Mouse (Mus musculus) thymus, adult 2 months (tissue): Measurements from ENCODE around the gene Wwox. TPM values are rescaled to one million over a fixed set of nuclear protein-coding genes. Genes with fewer than 3 reads are reported as not detected.

Source experiments
- DNase-seq: peaks from one replicate; pipeline ENCODE4 v3.0.0; 2021
- H3K27ac ChIP-seq: fragments of 200-500 bp; 2 replicates; pipeline ENCODE4 v1.5.1; 2012; ENCODE audit warnings: low read length, control low read depth; ENCODE audit not compliant: control insufficient read depth, insufficient read depth
- H3K27me3 ChIP-seq: fragments of 200-500 bp; 2 replicates; pipeline ENCODE4 v1.6.1; 2012; ENCODE audit warnings: mild to moderate bottlenecking, low read length, moderate library complexity, mixed read lengths; ENCODE audit not compliant: control insufficient read depth, insufficient read depth
- H3K36me3 ChIP-seq: fragments of 200-500 bp; 2 replicates; pipeline ENCODE4 v1.6.1; 2012; ENCODE audit warnings: mild to moderate bottlenecking, low read length, moderate library complexity; ENCODE audit not compliant: control insufficient read depth, insufficient read depth
- H3K4me1 ChIP-seq: fragments of 200-500 bp; replicated peaks from 2 replicates; pipeline ENCODE4 v1.6.1; 2012; ENCODE audit warnings: low read length; ENCODE audit not compliant: control insufficient read depth, insufficient read depth
- H3K4me3 ChIP-seq: fragments of 200-500 bp; 2 replicates; pipeline ENCODE4 v1.5.1; 2012; ENCODE audit warnings: mild to moderate bottlenecking, low read length, control low read depth, moderate library complexity; ENCODE audit not compliant: control insufficient read depth, insufficient read depth
- CTCF ChIP-seq: fragments of 200-500 bp; IDR thresholded peaks from 2 replicates; pipeline ENCODE4 v1.5.1; 2012; ENCODE audit warnings: mild to moderate bottlenecking, control low read depth, low read length, moderate library complexity, borderline replicate concordance; ENCODE audit not compliant: control insufficient read depth, poor library complexity, insufficient read depth; ENCODE audit errors: extremely low read depth
- POLR2A ChIP-seq: fragments of 200-500 bp; IDR thresholded peaks from 2 replicates; pipeline ENCODE4 v1.6.1; 2012; ENCODE audit warnings: mild to moderate bottlenecking, low read length, control low read depth, moderate library complexity; ENCODE audit not compliant: control insufficient read depth, poor library complexity, insufficient read depth; ENCODE audit errors: extremely low read depth
- WGBS: fragments of 180-500 bp; shearing (Covaris S2); methylation state at CpG from one replicate; pipeline ENCODE4 v1.1.7; 2018; 5-methylcytosine and 5-hydroxymethylcytosine counted together
- polyA plus RNA-seq: library from polyadenylated mRNA; depleted of rRNA; stranded (reverse); fragments of >200 nt; gene quantifications from 2 replicates; pipeline ENCODE4 v1.2.3, GENCODE M21; 2012

Wwox gene
- polyA plus RNA-seq, 1 experiment: 8.4 TPM

- Histone ChIP-seq H3K36me3 (no peaks in the 10 kb centered on the region), H3K27ac (no peak overlapping the region), H3K27me3 (no peaks in the 10 kb centered on the region), H3K4me1 (no peaks in the 10 kb centered on the region), H3K4me3 (no peak overlapping the region)
- 92% methylated on average over 12 of the region's 12 CpGs for WGBS
- DNase-seq: no peak
- TF ChIP-seq POLR2A: no peak
- TF ChIP-seq CTCF: no peak
Measured at GRCm38 (mm10) chr8:114527648-114528221, 88.3 kb downstream of the Wwox start.

- no peak overlapping the region for H3K4me3 ChIP-seq
Measured at GRCm38 (mm10) chr8:114529581-114529980, 90.1 kb downstream of the Wwox start.

GRCm38 (mm10) chr8:114536201-114536600 is 96.7 kb downstream of the Wwox start:
- WGBS: 93% methylated on average over 6 of the region's 6 CpGs
- no peaks in the 10 kb centered on the region for H3K36me3 ChIP-seq
- TF ChIP-seq CTCF: no peak
- TF ChIP-seq POLR2A: no peak
- H3K4me1 ChIP-seq: 0 out of 2 replicates have a peak, but pooled peaks cover 2% of the 10 kb centered on the region
- H3K27me3 ChIP-seq: no peaks in the 10 kb centered on the region
- no peak overlapping the region for H3K4me3 ChIP-seq
- no peak overlapping the region for H3K27ac ChIP-seq
- DNase-seq: no peak

More at GRCm38 (mm10) chr8:114529581-114529980, 90.1 kb downstream of the Wwox start:
- Histone ChIP-seq H3K27me3 (no peaks in the 10 kb centered on the region), H3K27ac (no peak overlapping the region), H3K36me3 (no peaks in the 10 kb centered on the region), H3K4me1 (no peaks in the 10 kb centered on the region)
- DNase-seq: no peak
- no peak for TF ChIP-seq CTCF
- TF ChIP-seq POLR2A: no peak
- WGBS: 78% methylated on average over 10 of the region's 10 CpGs

GRCm38 (mm10) chr8:114541132-114541531 is 101.7 kb downstream of the Wwox start:
- Histone ChIP-seq H3K27me3 (no peaks in the 10 kb centered on the region), H3K4me3 (no peak overlapping the region), H3K36me3 (no peaks in the 10 kb centered on the region), H3K27ac (no peak overlapping the region), H3K4me1 (0 out of 2 replicates have a peak, but pooled peaks cover 2% of the 10 kb centered on the region)
- WGBS: 9% methylated on average over 3 of the region's 3 CpGs
- DNase-seq: peak; percentile 22
- TF ChIP-seq POLR2A (no peak), CTCF (no peak)

- H3K27me3 ChIP-seq: no peaks in the 10 kb centered on the region
- H3K27ac ChIP-seq: no peak overlapping the region
- WGBS: 73% methylated on average over 8 of the region's 8 CpGs
- H3K36me3 ChIP-seq: no peaks in the 10 kb centered on the region
- no peak for DNase-seq
- TF ChIP-seq CTCF (no peak), POLR2A (no peak)
- no peaks in the 10 kb centered on the region for H3K4me1 ChIP-seq
- H3K4me3 ChIP-seq: no peak overlapping the region
Measured at GRCm38 (mm10) chr8:114548360-114548759, 108.9 kb downstream of the Wwox start.

GRCm38 (mm10) chr8:114548837-114549236 is 109.4 kb downstream of the Wwox start:
- no peak overlapping the region for H3K27ac ChIP-seq
- H3K36me3 ChIP-seq: no peaks in the 10 kb centered on the region
- no peaks in the 10 kb centered on the region for H3K4me1 ChIP-seq
- H3K4me3 ChIP-seq: no peak overlapping the region
- TF ChIP-seq CTCF (no peak), POLR2A (no peak)
- H3K27me3 ChIP-seq: no peaks in the 10 kb centered on the region
- 92% methylated on average over 6 of the region's 6 CpGs for WGBS
- DNase-seq: no peak

GRCm38 (mm10) chr8:114550029-114550428 is 110.6 kb downstream of the Wwox start:
- no peaks in the 10 kb centered on the region for H3K4me1 ChIP-seq
- no peak overlapping the region for H3K27ac ChIP-seq
- H3K36me3 ChIP-seq: no peaks in the 10 kb centered on the region
- H3K27me3 ChIP-seq: no peaks in the 10 kb centered on the region
- 90% methylated on average over 7 of the region's 7 CpGs for WGBS
- DNase-seq: peak; percentile 28
- H3K4me3 ChIP-seq: no peak overlapping the region
- TF ChIP-seq CTCF (peak; percentile 23; the same call in 1 of the 2 replicates), POLR2A (no peak)
